Mouse (Mus musculus) left cerebral cortex, postnatal 4 days (tissue): Measurements from ENCODE around the gene Tbcd. TPM values are rescaled to one million over a fixed set of nuclear protein-coding genes. Genes with fewer than 3 reads are reported as not detected.

Source experiments
- DNase-seq: peaks from one replicate; pipeline ENCODE4 v3.0.0-alpha.2; 2022
- intact Hi-C: fragments of 180-260 bp; cut with DNase I; formaldehyde crosslinking; loops from one replicate; pipeline ENCODE4 v1.15.1; 2025
- total RNA-seq, 2 experiments: library from RNA; stranded (reverse); gene quantifications; 2 replicates each; pipeline ENCODE4 v1.2.3; 2021

Tbcd gene
- total RNA-seq, 2 experiments from 2014 or later, result 68.4 to 75.2 TPM

DNA sequence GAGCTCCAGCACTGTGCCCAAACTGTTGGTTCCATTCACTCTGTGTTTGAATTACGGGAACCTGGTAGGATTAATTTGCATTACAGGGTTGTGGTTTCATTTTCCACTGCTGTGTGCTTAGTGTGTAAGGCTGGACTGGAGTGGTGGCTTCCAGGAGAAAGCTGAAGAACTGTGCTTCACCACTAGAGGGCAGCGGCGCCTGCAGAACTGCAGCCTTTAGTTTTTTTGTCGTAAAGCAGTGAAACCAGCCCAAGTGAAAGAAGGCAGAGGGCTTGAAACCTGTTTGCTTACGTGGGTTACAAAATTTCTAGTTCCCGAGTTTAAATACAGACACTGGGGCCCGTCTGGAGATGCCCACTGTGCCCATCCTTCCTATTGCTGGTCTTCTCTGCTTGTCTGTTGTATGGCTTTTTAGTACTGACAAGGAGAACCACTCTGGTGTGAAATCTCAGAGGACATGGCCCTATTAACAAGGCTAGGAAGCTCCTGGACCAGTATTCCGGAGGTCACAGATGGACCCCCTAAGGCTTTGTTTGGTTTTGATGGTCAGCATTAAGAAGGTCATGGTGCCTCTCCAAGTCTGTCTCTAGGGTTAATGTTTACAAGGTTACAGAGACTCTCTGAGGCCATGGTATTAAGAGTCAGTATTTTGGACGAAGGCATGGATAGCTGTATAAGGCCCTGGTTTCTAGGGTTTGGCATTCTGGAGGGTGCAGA lies 24.1 kb downstream of the Tbcd start:
- intact Hi-C loops, result loop anchor here (5.0 to 10.0 kb wide), 2 partner anchors 119 to 331 kb away; no protein-coding TSS in a partner anchor
- peak; percentile 77 for DNase-seq

DNA sequence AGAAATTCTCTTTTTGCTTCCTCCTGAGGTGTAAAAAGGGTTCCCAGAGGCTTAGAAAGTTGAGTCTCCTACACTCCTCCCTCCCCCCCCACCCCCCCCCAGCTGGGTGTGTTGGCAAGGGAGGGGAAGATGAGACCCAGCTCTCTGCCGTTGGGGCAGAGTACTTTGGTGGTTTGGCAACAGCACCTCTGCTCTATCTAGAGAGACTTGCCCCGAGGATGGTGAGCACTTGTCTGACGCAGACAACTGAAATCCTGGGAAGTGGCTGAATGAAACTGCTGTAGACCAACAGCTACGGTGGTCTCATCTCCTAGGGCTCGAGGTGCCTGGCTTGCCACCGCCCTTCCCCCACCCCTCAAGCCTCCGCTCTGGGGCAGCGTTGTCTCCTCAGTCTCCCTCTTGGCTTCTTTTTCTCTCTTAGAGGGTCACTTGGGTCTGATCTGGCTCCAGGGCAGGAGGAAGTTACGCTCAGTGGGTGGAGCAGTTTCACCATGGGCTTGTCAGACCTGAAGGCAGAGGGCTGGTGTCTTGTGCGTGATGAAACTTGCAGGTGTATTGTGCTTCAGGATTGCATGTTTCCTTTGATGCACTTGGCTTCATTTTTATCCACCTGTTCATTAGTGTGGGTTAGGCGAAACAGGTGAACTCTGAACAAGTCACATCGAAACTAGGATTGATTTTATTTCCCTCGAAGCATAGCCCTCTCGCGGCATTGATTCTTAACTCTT lies 27.9 kb downstream of the Tbcd start:
- intact Hi-C loops, result loop anchor here (5.0 to 10.0 kb wide), 2 partner anchors 115 to 328 kb away; no protein-coding TSS in a partner anchor
- no peak for DNase-seq

DNA sequence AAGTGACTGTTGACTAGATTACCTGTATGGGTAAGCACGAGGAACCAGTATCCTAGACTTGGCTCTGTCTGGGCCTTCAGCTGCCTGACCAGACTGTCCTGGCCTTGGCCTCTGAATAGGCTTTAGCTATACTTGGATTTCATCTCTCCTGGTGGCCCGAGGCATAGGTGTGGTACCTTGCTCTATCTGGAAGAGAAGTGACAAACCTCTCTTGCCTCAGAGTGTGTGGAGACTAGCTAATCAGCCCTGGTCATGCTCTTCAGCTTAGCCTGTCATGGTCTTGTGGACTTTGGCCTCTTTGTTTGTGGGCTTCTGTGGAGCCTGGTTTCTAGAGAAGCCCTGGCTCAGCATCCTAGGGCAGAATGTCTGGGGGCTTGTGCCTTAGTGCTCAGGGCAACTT lies 29.4 kb downstream of the Tbcd start:
- intact Hi-C loops, result no loop called here
- no peak for DNase-seq

DNA sequence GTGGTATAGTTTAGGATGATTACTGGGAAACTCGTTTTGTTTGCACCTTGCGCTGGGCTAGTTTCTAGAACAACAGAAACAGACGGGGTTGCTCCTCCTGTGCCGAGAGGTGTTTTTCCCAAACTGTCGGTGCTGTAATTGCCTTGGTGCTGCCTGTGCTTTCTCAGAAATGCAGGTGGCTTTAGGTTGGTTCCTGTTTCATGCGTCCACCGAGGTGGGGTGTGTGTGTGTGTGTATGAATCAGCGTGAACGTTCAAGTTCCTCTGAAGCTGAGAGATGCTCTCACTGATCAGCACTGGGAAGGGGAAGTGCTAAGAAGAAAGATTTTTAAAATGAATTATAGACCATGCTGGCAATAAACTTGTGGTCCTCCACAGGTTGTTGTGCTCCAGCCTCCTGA lies 34.1 kb downstream of the Tbcd start:
- intact Hi-C loops, result no loop called here

DNA sequence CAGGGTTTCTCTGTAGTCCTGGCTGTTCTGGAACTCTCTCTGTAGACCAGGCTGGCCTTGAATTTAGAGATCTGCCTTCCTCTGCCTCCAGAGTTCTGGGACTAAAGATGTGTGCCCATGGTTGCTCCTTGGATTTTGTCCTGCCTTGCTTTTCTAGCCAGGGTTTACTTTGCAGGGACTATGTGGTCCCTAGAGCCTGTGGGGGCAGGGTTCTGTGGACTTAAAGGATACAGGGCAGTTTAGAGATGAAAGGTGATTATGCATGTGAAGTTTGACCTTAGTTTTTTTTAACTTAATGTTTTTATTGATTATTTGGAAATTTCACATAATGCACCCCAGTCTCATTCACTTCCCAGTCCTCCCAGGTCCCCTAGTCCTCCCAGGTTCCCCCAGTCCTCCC lies 38.9 kb downstream of the Tbcd start:
- intact Hi-C loops, result no loop called here
- DNase-seq, result no peak

More for the DNA sequence above, 34.1 kb downstream of the Tbcd start:
- DNase-seq, result no peak

DNA sequence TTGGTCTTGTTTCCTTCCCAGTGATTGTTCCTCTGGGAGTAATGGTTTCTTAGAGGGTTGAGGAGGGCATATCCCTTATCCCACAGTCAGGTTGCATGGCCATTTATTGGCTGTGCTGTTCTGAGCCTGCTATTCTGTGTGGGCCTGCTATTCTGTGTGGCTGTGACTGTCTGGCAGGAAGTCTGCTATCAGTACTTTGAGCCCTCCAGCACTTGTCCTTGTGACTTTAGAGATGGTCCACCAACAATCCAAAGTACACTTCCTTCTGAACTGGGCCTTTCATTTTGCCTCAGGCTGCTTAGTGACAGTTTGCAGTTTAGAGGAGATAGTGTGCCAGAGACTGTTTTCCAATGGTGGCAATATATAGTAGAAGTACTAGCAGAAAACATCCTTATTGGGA lies 48.8 kb downstream of the Tbcd start:
- intact Hi-C loops, result no loop called here
- no peak for DNase-seq

DNA sequence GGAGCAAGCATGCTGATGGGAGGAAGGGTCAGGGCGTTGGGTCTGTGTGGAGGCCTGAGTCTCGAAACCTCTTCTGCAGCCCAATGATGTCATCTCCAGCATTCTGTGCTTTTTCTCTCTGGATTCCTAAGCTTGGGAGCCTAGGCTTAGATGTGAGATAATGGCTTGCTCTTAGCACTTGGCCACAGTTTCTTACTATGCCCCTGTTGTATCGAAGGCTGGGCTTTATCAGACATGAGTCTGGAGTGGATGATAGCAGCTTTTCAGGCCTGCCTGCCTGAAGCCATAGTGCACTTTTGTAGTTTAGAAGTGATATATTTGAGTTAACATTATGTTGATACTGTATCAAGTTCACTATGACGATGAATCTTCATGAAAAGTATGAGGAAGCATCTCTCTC lies 49.8 kb downstream of the Tbcd start:
- intact Hi-C loops, result no loop called here
- no peak for DNase-seq

DNA sequence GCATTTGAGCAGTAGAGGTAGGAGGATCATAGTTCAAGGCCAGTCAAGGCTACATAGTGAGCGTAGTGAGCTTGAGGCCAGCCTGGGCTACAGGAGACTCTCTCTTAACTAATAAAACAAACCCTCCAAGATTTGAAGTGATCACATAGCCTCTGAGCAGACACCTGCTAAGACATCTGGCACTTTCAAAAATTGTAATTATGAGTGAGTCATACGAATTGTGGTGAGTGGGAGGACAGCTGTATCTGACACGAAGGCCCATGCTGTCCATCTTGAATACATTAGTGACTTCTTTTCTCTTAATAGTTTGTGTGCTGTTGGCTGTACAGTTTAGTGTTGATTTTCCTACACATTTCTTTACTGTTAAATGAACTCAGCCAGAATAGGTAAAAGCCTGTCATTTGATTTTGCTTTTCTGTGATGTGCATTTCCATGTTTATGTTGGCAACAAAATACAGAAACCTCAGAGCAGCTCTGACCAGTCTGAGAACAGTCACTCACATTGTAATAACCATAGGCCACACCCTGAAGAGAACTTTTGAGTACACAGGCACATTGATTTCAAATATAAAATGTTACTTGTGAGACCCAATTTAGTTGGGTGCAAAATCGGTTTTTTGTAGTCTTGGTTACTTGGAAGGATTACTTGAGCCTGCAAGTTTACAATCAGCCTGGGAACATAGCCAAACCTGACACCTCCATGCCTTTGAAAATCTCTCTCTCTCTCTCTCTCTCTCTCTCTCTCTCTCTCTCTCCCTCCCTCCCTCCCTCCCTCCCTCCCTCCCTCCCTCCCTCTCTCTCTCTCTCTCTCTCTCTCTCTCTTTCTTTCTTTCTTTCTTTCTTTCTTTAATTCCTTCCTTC lies 50.5 kb downstream of the Tbcd start:
- no peak for DNase-seq
- intact Hi-C loops, result no loop called here

DNA sequence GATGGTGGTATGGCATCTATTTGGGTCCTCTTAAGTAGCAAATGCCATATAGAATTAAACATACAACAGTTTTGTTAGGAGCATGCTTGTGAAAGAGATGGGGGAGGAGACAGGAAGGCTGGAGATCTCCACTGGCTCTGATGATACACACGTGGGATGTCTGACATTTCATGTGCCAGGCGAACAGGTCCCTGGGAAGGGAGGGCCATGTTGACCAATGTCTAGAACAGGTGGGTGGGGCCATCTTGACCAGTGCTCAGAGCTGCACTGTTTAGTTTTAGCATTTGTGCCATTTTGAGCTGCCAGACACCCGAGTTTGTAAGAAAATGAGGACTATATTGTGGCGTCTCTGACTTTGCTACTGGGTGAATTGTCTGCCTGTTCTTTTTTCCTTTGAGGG lies 56.7 kb downstream of the Tbcd start:
- intact Hi-C loops, result no loop called here

DNA sequence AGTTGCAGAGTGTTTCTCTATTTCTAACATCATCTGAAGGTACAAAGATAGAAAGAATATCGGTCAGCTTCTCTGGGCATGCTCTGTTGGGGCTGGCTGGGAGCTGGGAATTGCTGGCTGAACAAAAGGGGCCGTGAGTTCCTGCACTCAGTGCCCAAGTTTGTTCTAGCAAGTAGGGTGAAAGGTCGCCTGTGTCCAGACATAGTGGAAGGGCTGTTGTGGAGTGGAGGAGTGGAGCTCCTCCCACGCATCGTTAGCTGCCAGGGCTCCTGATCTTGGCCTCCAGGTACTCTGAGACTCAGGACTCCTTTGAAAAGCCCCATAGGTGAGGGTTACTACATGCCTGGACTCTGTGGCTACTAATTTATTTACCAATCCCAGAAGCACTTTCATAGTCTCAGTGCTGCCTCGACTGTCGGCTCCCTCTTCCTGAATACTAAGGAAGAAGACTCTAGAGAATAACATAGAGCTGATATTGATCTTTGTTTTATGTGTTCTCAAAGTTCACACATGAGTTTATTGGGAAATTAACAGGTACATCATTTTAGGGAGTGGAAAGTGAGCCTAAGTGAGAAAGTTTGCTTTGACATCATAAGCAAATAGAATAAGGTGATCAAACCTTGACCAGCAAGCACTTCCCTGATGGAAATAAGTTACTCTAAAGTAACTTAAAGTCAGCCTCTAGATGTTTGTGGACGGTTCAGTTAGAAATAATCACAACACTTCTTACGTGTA lies 58.9 kb downstream of the Tbcd start:
- no peak for DNase-seq
- intact Hi-C loops, result no loop called here

More for the DNA sequence above, 56.7 kb downstream of the Tbcd start:
- DNase-seq, result no peak

DNA sequence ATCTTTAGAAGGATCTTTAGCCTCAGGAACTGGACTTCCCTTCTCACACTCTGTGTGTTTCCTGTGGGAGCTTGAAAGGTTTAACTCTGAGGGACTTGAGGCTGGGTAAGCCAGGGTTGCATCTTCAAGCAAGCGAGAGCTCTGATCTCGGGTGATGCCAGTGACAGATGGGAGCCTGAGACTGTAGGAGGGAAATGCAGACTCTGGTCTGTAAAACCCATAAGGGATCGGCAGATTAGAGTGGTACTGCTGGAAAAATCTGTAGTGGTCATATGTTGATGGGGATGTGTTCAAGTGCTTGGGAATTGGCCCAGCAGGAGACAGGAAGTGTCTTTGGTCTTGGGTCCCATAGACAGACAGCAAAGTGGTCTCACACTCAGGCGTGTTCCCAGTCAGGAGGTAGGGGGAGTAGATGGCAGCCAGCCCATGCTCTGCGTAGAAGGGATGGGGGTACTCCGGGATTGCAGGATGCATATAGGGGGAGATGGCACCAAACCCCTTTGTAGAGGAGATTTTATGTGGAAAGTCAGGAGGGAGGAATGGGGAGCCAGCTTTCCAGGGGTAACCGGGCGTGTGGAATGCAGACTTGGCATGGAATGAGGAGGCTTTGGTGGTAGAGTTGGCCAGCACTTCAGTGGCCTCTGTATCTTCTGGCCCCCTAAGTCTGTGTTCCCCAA lies 61.3 kb downstream of the Tbcd start:
- intact Hi-C loops, result no loop called here
- DNase-seq, result peak; percentile 19

DNA sequence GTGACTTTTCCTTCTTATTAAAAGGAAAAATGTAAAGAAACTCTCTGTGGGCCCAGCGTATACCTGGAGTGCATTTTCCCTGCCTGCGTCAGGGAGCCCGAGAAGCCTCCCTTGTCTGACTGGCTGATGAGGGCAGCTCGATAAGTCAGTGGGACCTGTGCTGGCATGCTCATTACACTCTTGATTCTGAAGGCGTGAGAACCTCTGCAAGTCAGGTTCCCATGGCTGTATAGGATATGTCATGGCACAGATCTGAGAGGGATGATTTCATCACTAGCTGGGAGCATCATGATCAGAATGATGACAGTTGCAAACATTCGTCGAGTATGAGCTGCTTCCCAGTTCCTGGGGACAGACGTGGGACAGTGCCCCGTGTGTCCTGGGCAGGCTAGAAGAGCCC lies 64.2 kb downstream of the Tbcd start:
- DNase-seq, result no peak
- intact Hi-C loops, result no loop called here

DNA sequence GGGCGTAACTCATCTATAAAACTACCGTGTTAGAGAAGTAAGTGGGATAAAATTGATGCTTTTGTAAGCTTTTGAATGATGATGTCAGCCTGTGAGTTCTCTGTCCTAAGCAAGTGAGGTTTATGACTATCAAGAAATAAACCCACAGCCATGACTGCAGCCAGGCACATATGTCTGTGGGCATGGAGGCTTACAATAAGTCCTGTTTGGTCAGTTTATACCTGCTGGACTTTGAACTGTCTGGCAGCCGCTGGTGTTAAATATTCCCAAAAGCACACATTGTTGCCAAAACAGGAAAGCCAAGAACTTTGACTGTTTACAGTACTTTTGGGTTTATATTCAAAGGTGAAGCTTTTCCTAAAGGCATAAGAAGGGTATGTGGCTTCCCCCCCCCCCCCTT lies 65.2 kb downstream of the Tbcd start:
- DNase-seq, result no peak
- intact Hi-C loops, result no loop called here

DNA sequence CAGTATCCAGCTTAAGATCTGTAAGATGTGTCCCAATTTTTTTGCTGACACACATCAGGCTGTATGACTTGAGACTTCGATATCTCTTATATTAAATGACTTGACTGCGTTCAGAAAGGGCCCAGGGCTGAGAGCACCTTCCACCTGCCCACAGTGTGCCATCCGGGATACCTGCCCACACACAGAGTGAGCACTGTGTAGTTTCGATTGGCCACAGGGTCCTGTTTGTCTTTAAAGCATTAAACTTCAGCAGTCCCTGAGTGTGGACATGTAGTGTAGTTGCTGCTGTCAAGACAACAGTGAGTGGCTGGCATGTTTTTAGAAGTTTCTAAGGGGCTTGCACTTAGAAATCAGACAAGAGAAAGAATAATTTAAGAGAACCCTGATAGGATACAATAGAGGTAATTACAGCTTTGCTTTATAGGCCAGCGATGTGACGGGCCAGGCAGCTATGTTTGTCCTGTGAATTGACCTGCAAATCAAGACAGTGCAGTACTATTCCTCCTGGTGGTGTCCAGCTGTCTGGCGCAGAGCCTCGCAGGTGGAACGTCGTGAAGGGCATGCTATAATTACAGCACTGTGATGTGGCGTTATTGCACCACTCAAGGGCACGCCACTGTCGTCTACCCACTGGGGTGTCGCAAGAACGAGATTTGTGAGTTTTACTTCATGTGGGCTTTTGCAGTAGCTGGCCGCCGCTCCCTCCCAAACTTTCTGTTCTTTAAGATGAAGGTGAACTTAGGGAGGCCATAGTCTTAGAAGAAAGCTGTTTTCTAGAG lies 66.1 kb downstream of the Tbcd start:
- intact Hi-C loops, result no loop called here
- no peak for DNase-seq

DNA sequence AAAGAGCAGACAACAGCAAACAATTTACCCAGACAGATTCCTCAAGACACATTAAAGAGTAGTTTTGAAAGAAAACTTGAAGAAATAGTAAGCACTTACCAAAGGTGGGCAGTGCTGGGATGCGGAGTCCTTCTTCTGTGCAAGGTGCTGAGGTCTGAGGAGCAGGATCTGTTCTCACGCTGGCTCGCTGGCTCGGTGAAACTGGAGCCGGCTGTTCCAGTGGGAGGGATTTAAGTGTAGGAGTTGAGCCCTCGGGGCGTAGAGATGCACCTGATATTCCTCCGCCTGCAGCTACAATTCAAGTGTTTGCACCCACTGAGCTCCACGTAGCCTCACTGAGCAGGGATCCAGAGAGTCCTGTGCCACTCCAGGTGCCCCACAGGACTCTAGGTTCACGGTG lies 67.4 kb downstream of the Tbcd start, which contains the start of gene Zfp750:
Gene Zfp750, minus strand, starts transcription at position 203 of the 400 bp plus-strand sequence.
- no peak for DNase-seq

DNA sequence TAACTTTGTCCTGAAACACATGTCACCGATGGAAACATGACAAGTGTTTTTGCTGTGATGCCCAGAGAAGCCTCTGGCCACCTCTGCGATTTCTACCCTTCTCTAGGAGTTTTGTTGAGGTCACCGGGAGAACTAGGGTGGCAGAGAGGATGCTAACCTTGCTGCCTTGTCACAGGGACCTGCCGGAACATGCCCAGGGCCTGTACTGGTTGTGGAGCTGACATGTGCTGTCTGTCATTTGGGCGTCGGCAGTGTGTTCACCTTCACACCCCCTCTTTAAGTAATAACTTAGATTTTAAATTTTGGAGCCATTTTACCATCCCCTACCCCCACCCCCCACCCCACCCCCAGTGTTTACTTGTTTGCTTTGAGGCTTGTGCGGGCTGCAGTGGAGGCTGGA lies 68.0 kb downstream of the Tbcd start:
- no peak for DNase-seq
- intact Hi-C loops, result no loop called here

More for the DNA sequence above, 67.4 kb downstream of the Tbcd start, which contains the start of gene Zfp750:
- intact Hi-C loops, result no loop called here

DNA sequence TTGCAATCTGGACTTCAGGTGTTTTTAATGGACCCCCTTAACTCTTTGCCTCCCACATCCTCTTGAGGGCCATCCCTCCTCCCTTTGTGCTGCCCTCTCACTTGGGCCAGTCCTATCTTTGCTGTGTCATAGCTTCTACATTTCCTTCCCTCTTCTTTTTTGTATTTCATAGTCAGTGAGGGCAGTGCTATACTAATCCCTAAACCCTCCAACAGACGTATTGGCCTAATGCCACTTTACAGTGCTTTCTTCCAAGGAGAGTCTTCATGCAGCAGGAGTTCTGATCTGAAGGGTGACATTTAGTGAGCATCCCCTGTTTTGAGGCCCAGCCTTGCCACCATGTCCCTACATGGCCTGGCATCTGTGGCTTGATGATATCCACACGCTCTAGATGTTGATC lies 69.0 kb downstream of the Tbcd start:
- no peak for DNase-seq
- intact Hi-C loops, result no loop called here

DNA sequence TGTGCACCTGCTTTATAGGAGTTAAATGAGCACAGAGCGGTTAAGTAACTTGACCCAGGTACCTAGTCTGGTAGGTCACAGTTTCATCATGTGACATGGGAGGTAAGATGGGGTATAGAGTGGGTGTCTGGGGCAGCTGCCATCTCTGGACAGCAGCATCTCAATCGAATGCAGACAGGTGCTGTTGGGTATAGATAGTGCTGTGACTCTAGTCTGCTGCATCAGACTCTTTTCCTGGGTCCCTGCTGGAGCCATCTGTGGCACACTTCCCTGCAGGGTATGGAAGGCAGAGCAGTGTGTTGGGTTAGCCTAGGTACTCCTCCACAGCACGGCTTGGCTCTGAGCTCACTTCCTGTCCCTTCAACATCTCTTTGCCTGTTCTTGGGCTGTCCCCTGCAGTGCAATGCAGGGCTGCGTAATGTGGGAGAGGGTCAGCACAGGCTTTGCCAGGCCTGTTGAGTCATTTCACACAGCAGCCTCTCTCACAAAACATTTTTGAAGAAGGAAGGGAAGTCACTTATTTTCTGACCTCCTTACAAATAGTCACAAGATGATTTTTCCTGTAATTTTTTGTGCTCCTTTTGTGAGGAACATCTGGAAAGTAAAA lies 70.5 kb downstream of the Tbcd start:
- intact Hi-C loops, result no loop called here
- DNase-seq, result no peak

DNA sequence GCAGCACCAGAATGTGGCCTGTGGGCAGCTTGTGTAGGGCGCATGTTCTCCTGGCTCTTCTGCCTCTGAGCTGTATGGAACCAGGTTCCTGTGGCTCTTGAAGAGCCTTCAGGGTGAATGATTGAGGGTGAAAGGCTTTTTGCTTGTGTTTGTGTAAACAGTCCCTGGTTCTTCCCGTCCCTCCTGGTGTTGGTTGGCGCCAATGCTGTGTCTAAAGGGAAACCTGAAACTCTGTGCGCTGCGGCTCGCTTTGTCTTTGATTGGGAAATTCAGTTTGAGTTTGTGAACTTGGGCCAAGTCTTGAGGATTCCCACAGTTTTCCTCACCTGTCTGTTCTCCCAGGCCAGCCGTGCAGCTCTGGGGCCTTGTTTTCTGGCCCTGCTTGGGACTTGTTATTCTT lies 72.4 kb downstream of the Tbcd start:
- intact Hi-C loops, result no loop called here

More for the DNA sequence above, 72.4 kb downstream of the Tbcd start:
- DNase-seq, result no peak
